16 mouse cellular contexts compared by ENCODE assay signal in the genomic region with DNA sequence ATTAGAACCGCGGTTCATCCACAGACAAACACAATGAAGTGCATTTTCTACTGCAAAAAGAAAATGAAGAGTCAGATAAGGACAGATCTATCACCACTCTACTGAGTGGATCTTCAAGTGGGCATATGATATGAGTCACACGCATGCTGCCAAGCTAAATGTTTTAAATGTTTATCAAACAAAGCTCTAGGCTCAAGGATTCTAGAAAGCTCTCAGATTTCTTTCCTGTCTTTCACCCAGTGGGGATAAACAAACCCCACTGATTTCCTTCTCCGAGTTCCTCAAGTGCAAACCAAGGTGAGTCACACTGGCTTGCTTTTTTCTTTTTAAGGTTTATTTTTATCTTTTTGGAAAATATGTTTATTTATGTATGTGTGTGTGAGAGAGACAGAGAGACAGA.
"Had no signal": no experiment of that assay in that cellular context is flagged by ENCODE, and none has a peak within 500 bp of the region (broad histone marks: within the 10 kb centered on the region; RNA-seq: fewer than 3 reads in every experiment).

No protein-coding gene starts in this region.

- H3K4me1 ChIP-seq: liver, embryonic 13.5 days had no signal

- H3K4me3 ChIP-seq: liver, embryonic 13.5 days had no signal

- H3K9ac ChIP-seq: liver, embryonic 13.5 days; lung, embryonic 14.5 days had no signal

- H3K27ac ChIP-seq: liver, embryonic 13.5 days; stomach, postnatal 0 days had no signal

- DNase-seq: kidney, adult 18-20 months; kidney, adult 9 months; kidney, postnatal 14 days; kidney, postnatal 4 days; liver, embryonic 13.5 days; lung, embryonic 14.5 days; lung, postnatal 14 days; midbrain, embryonic 14.5 days; right cerebral cortex, adult 18-20 months; right cerebral cortex, postnatal 14 days; right cerebral cortex, postnatal 4 days; thymus, adult 2 months; thymus, postnatal 14 days; thymus, postnatal 4 days had no signal

- H3K36me3 ChIP-seq: liver, embryonic 13.5 days had no signal

- H3K9me3 ChIP-seq: liver, embryonic 13.5 days had no signal

- H3K4me2 ChIP-seq: liver, embryonic 13.5 days; lung, embryonic 14.5 days; midbrain, embryonic 11.5 days had no signal

- H3K27me3 ChIP-seq: liver, embryonic 13.5 days had no signal
